Mouse (Mus musculus): ENCODE results near the gene Asic2.

- no peak for TF ChIP-seq CTCF (IDR thresholded peaks at IDR 0.05; ENCODE audit: low read depth)
- no peak for TF ChIP-seq EP300 (IDR thresholded peaks at IDR 0.05; ENCODE audit: low read depth)
Measured at GRCm38 (mm10) chr11:80903426-80903825, 1064.8 kb downstream of the Asic2 start.
